Mouse (Mus musculus): ENCODE measurements at regions not wholly inside any gene's neighbourhood (a gene's known extent, or its start where the extent isn't known, plus 50 kb on each side); places are given as distances from the start of the nearest gene placed in this dataset.

- dilution Hi-C loops (cut with MboI; ENCODE audit: extremely low pct_ligation_motif_present, extremely low pct_unique_long_range_greater_than_20kb, low sequenced_read_pairs), result no loop called here
- H3K9me3 ChIP-seq (replicated peaks; ENCODE audit: low read length), result no peaks in the 10 kb centered on the region
- H3K79me2 ChIP-seq (replicated peaks; ENCODE audit: control insufficient read depth, extremely low read depth, insufficient read depth, poor library complexity, severe bottlenecking), result no peaks in the 10 kb centered on the region
- TF ChIP-seq MEF2A (IDR thresholded peaks at IDR 0.05; ENCODE audit: borderline replicate concordance, low read depth, low read length) (no peak), ELF1 (IDR thresholded peaks at IDR 0.05; ENCODE audit: low read depth, low read length) (no peak), MAX (IDR thresholded peaks at IDR 0.05; ENCODE audit: low read length) (no peak), HCFC1 (IDR thresholded peaks at IDR 0.05; ENCODE audit: low read depth, low read length) (no peak), SIN3A (IDR thresholded peaks at IDR 0.05; ENCODE audit: low read length) (no peak), MXI1 (IDR thresholded peaks at IDR 0.05; ENCODE audit: low read depth, low read length) (no peak), MYC (IDR thresholded peaks at IDR 0.05; ENCODE audit: low read depth, low read length) (no peak), TBP (conservative IDR thresholded peaks at IDR 0.05; ENCODE audit: low read depth, low read length) (no peak), NRF1 (IDR thresholded peaks at IDR 0.05; ENCODE audit: low read depth, low read length) (no peak), PAX5 (IDR thresholded peaks at IDR 0.05; ENCODE audit: low read length) (no peak), KAT2A (IDR thresholded peaks at IDR 0.05; ENCODE audit: insufficient replicate concordance, low read length) (no peak), POLR2AphosphoS2 (IDR thresholded peaks at IDR 0.05; ENCODE audit: low read depth, low read length) (no peak), SMC3 (IDR thresholded peaks at IDR 0.05; ENCODE audit: low read depth, low read length) (no peak), POLR2A (IDR thresholded peaks at IDR 0.05; ENCODE audit: low read depth, low read length) (no peak), CTCF (conservative IDR thresholded peaks at IDR 0.05 in 1 of 2, IDR thresholded peaks at IDR 0.05 in 1 of 2; ENCODE audit: low read depth in 2 of 2, low read length in 2 of 2) (no peak), RAD21 (IDR thresholded peaks at IDR 0.05; ENCODE audit: low read depth, low read length) (no peak), JUND (conservative IDR thresholded peaks at IDR 0.05; ENCODE audit: low read depth, low read length) (no peak)
- H3K27ac ChIP-seq (ENCODE audit: insufficient read depth, low read depth), result no peak overlapping the region
- H3K36me3 ChIP-seq (replicated peaks in 1 of 2; ENCODE audit: control insufficient read depth in 1 of 2, insufficient read depth in 1 of 2, low read length in 1 of 2), result no peaks in the 10 kb centered on the region
- in situ Hi-C loops (cut with MboI; ENCODE audit: low pct_ligation_motif_present, low pct_unique_long_range_greater_than_20kb, low sequenced_read_pairs), result no loop called here
- H3K4me2 ChIP-seq (ENCODE audit: insufficient read depth, low read depth, poor library complexity, severe bottlenecking), result no peak overlapping the region
- no peak for DNase-seq (ENCODE audit: extremely low read depth)
- H3K9ac ChIP-seq (ENCODE audit: insufficient read depth, low read depth), result no peak overlapping the region
- H3K4me3 ChIP-seq (replicated peaks in 1 of 3; ENCODE audit: low read depth in 2 of 3, low read length in 2 of 3, poor library complexity in 1 of 3), result no peak overlapping the region
- H3K27me3 ChIP-seq (replicated peaks), result no peaks in the 10 kb centered on the region
- H3K4me1 ChIP-seq (ENCODE audit: control insufficient read depth in 1 of 2, insufficient read depth in 2 of 2), result peaks cover 0 to 6% of the 10 kb centered on the region in 2 experiments; a peak in 1 of 4 replicates
These were observed 739.4 kb downstream of the Tbl1xr1 start for GRCm38 (mm10) chr3:22815842-22816241.

GRCm38 (mm10) chr3:22826485-22826884 lies 750.0 kb downstream of the Tbl1xr1 start:
- H3K4me3 ChIP-seq (replicated peaks in 1 of 3; ENCODE audit: low read depth in 2 of 3, low read length in 2 of 3, poor library complexity in 1 of 3), result no peak overlapping the region
- DNase-seq (ENCODE audit: extremely low read depth), result no peak
- no peaks in the 10 kb centered on the region for H3K27me3 ChIP-seq (replicated peaks)
- no peaks in the 10 kb centered on the region for H3K4me1 ChIP-seq (ENCODE audit: control insufficient read depth in 1 of 2, insufficient read depth in 2 of 2)
- in situ Hi-C loops (cut with MboI; ENCODE audit: low pct_ligation_motif_present, low pct_unique_long_range_greater_than_20kb, low sequenced_read_pairs) (no loop called here), dilution Hi-C loops (cut with MboI; ENCODE audit: extremely low pct_ligation_motif_present, extremely low pct_unique_long_range_greater_than_20kb, low sequenced_read_pairs) (no loop called here)
- H3K79me2 ChIP-seq (replicated peaks; ENCODE audit: control insufficient read depth, extremely low read depth, insufficient read depth, poor library complexity, severe bottlenecking), result no peaks in the 10 kb centered on the region
- no peak for TF ChIP-seq NELFE (IDR thresholded peaks at IDR 0.05; ENCODE audit: low read depth, low read length)
- no peak for TF ChIP-seq E2F4 (IDR thresholded peaks at IDR 0.05; ENCODE audit: insufficient replicate concordance, low read depth, low read length)
- no peak for TF ChIP-seq TBP (conservative IDR thresholded peaks at IDR 0.05; ENCODE audit: low read depth, low read length)
- no peak for TF ChIP-seq ZKSCAN1 (IDR thresholded peaks at IDR 0.05; ENCODE audit: borderline replicate concordance, low read depth, low read length)
- no peak for TF ChIP-seq ELF1 (IDR thresholded peaks at IDR 0.05; ENCODE audit: low read depth, low read length)
- TF ChIP-seq GABPA (IDR thresholded peaks at IDR 0.05; ENCODE audit: insufficient replicate concordance, low read depth, low read length), result no peak
- no peak for TF ChIP-seq TCF12 (IDR thresholded peaks at IDR 0.05; ENCODE audit: low read depth, low read length)
- TF ChIP-seq ETS1 (conservative IDR thresholded peaks at IDR 0.05; ENCODE audit: low read depth, low read length), result no peak
- TF ChIP-seq POLR2A (IDR thresholded peaks at IDR 0.05; ENCODE audit: low read depth, low read length), result no peak
- TF ChIP-seq BHLHE40 (IDR thresholded peaks at IDR 0.05; ENCODE audit: low read depth, low read length), result no peak
- TF ChIP-seq IRF4 (IDR thresholded peaks at IDR 0.05; ENCODE audit: low read depth, low read length), result no peak
- TF ChIP-seq ZMIZ1 (IDR thresholded peaks at IDR 0.05; ENCODE audit: low read depth, low read length), result no peak
- no peak for TF ChIP-seq RCOR1 (conservative IDR thresholded peaks at IDR 0.05; ENCODE audit: low read depth, low read length)
- no peak for TF ChIP-seq USF1 (IDR thresholded peaks at IDR 0.05; ENCODE audit: low read depth, low read length)
- H3K9ac ChIP-seq (ENCODE audit: insufficient read depth, low read depth), result no peak overlapping the region
- H3K36me3 ChIP-seq (replicated peaks in 1 of 2; ENCODE audit: control insufficient read depth in 1 of 2, insufficient read depth in 1 of 2, low read length in 1 of 2), result no peaks in the 10 kb centered on the region
- H3K27ac ChIP-seq (ENCODE audit: insufficient read depth, low read depth), result no peak overlapping the region
- no peaks in the 10 kb centered on the region for H3K9me3 ChIP-seq (replicated peaks; ENCODE audit: low read length)
- no peak overlapping the region for H3K4me2 ChIP-seq (ENCODE audit: insufficient read depth, low read depth, poor library complexity, severe bottlenecking)
